Mouse (Mus musculus) limb, embryonic 11.5 days (tissue): Measurements from ENCODE around the gene Dnmt3c. TPM values are rescaled to one million over a fixed set of nuclear protein-coding genes. Genes with fewer than 3 reads are reported as not detected.

Experiments used
- ATAC-seq: fragments of 200-750 bp; cut with Nextera tagmentation; 2 replicates; pipeline ENCODE4 v1.8.0; 2017; ENCODE audit warnings: low read depth; ENCODE audit not compliant: insufficient number of reproducible peaks, low FRiP score, low TSS enrichment
- DNase-seq: peaks from one replicate; pipeline ENCODE4 v3.0.0-alpha.2; 2015; ENCODE audit warnings: low spot score
- H3K27ac ChIP-seq: fragments of 300-500 bp; sonication (generic); replicated peaks from 2 replicates; pipeline ENCODE4 v1.5.1; 2014; ENCODE audit warnings: low read depth, mild to moderate bottlenecking, low read length
- H3K27me3 ChIP-seq: fragments of 300-500 bp; sonication (generic); 2 replicates; pipeline ENCODE4 v1.6.1; 2014; ENCODE audit warnings: mild to moderate bottlenecking, low read length, mixed read lengths; ENCODE audit not compliant: control insufficient read depth, insufficient read depth
- H3K36me3 ChIP-seq: fragments of 300-500 bp; sonication (generic); 2 replicates; pipeline ENCODE4 v1.6.1; 2014; ENCODE audit warnings: mild to moderate bottlenecking, low read length, moderate library complexity, mixed read lengths; ENCODE audit not compliant: control insufficient read depth, insufficient read depth
- H3K4me1 ChIP-seq: fragments of 300-500 bp; sonication (generic); 2 replicates; pipeline ENCODE4 v1.6.1; 2014; ENCODE audit warnings: low read length, mixed read lengths; ENCODE audit not compliant: control insufficient read depth, insufficient read depth
- H3K4me2 ChIP-seq: fragments of 300-500 bp; sonication (generic); 2 replicates; pipeline ENCODE4 v1.6.1; 2014; ENCODE audit warnings: low read depth, mild to moderate bottlenecking, moderate library complexity; ENCODE audit not compliant: severe bottlenecking
- H3K4me3 ChIP-seq: fragments of 300-500 bp; sonication (generic); 2 replicates; pipeline ENCODE4 v1.5.1; 2014; ENCODE audit warnings: low read depth, low read length
- H3K9ac ChIP-seq: fragments of 300-500 bp; sonication (generic); 2 replicates; pipeline ENCODE4 v1.6.1; 2014; ENCODE audit warnings: mild to moderate bottlenecking, low read length
- H3K9me3 ChIP-seq: fragments of 300-500 bp; sonication (generic); 2 replicates; pipeline ENCODE4 v1.6.1; 2016; ENCODE audit warnings: low read length; ENCODE audit not compliant: control insufficient read depth
- WGBS: fragments of 180-500 bp; shearing (Covaris S2); extraction: QIAGEN DNeasy Blood & Tissue Kit; methylation state at CpG from one replicate; pipeline ENCODE4 v1.1.7; 2014; 5-methylcytosine and 5-hydroxymethylcytosine counted together
- polyA plus RNA-seq: library from polyadenylated mRNA; unstranded; fragments of >200 nt; fragmentation: Nextera tagmentation; extraction: Ambion mirVana; gene quantifications from 2 replicates; pipeline ENCODE4 v1.2.1, GENCODE M21; 2014

The Dnmt3c gene
- polyA plus RNA-seq, 1 experiment from 2014 or later = not detected

DNA sequence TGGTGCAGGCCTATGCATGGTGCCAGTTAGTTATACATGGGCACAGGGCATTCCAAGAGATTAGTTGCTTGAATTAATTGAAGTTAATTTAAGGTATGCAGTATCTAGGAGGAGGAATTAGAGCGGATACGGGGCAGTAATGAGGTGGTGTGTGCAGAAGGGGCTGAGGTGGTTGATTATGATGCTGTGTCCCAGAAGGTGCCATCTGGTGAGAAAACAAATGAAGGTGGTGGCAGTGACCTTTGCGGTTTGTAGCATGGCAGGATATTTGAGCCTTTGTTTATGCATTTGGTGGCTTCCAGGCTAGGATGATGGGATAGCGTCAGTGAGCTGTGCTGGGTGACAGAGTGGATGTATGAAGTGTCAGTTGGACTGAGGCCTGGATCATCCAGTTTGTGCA is 28.8 kb downstream of the Dnmt3c start:
- H3K4me3 ChIP-seq = no peak overlapping the region
- 83% methylated on average over 4 of the region's 4 CpGs for WGBS
- no peaks in the 10 kb centered on the region for H3K9me3 ChIP-seq
- no peak overlapping the region for H3K4me2 ChIP-seq
- ATAC-seq (no peak), DNase-seq (no peak)
- H3K27ac ChIP-seq = no peak overlapping the region
- no peaks in the 10 kb centered on the region for H3K4me1 ChIP-seq
- H3K27me3 ChIP-seq = no peaks in the 10 kb centered on the region
- H3K9ac ChIP-seq = no peak overlapping the region
- no peaks in the 10 kb centered on the region for H3K36me3 ChIP-seq

DNA sequence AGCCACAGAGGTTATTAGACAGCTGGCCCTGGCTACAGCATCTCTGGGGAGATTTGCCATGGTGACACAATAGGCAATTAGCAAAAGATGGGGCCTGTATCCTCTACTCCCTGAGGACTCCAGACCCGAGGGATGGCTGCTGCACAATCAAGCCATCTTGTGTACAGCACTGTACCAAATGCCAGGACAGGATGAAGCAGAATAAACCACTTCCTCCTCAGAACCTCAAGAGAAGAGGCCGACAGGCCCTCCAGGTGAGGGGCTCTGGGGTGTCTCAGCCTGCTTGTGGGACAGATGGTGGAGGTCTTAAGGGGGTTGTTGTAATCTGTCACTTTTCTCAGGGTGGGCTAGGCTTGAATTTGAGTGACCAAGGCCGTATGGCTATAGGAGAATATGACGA is 37.6 kb downstream of the Dnmt3c start:
- ATAC-seq (no peak), DNase-seq (no peak)
- WGBS = 81% methylated on average over 4 of the region's 4 CpGs
- no peak overlapping the region for H3K9ac ChIP-seq
- no peak overlapping the region for H3K4me2 ChIP-seq
- H3K27me3 ChIP-seq = no peaks in the 10 kb centered on the region
- H3K36me3 ChIP-seq = no peaks in the 10 kb centered on the region
- H3K9me3 ChIP-seq = no peaks in the 10 kb centered on the region
- no peak overlapping the region for H3K27ac ChIP-seq
- H3K4me1 ChIP-seq = no peaks in the 10 kb centered on the region
- no peak overlapping the region for H3K4me3 ChIP-seq

DNA sequence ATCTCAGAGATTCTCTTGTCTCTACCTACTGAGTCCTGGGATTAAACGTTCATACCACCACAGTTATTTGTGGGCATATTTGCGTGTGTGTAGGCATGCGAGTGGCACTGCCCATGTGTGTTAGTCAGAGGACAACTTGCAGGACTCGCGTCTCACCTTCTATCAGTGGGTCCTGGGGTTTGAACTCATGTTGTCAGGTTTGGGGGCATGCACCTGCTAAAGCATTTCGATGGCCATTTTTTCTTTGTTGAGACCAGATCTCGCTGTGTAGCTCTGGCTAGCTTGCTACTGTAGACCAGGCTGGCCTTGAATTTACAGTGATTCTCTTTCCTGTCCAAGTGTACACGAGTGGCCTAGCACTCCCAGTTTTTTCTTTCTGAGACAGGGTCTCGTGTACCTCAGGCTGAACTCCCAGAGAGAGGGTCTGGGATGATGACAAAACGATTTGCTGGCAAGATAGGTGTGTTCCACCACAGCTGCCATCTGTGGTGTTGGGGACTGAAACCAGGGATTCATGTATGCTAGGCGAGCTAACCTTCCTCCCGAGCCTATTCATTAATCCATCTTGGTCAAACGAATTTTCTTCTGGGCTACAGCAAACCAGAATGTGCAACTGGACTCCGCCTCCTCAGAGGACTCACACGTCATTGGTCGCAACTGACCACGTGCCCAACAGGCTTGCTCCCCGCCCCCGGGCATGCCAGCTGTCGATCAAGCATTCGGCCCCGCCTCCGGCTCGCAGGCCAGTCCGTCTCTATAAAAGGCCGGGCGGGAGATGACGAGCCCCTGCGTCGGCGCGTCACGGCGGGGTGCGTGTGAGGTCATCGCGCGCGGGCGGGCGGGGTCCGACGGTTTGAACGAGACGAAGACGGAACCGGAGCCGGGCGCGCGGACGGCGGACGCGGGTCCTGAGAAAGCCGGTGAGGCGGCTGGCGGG is 44.3 kb downstream of the Dnmt3c start, which contains the start of gene Mapre1:
TSS of gene Mapre1 (plus strand) at position 775 of the 937 bp plus-strand sequence.
- H3K27ac ChIP-seq = peak within 1 kb of the TSS; percentile 83
- H3K36me3 ChIP-seq = no peaks in the 10 kb centered on the region
- DNase-seq (peak; percentile 100), ATAC-seq (peak; percentile 98)
- 11% methylated on average over 58 of the region's 58 CpGs for WGBS
- peak within 1 kb of the TSS; percentile 65 for H3K4me3 ChIP-seq
- no peaks in the 10 kb centered on the region for H3K27me3 ChIP-seq
- H3K9ac ChIP-seq = peak within 1 kb of the TSS; percentile 89
- no peaks in the 10 kb centered on the region for H3K9me3 ChIP-seq
- H3K4me1 ChIP-seq = peaks cover 13% of the 10 kb centered on the region
- H3K4me2 ChIP-seq = peak within 1 kb of the TSS; percentile 66

DNA sequence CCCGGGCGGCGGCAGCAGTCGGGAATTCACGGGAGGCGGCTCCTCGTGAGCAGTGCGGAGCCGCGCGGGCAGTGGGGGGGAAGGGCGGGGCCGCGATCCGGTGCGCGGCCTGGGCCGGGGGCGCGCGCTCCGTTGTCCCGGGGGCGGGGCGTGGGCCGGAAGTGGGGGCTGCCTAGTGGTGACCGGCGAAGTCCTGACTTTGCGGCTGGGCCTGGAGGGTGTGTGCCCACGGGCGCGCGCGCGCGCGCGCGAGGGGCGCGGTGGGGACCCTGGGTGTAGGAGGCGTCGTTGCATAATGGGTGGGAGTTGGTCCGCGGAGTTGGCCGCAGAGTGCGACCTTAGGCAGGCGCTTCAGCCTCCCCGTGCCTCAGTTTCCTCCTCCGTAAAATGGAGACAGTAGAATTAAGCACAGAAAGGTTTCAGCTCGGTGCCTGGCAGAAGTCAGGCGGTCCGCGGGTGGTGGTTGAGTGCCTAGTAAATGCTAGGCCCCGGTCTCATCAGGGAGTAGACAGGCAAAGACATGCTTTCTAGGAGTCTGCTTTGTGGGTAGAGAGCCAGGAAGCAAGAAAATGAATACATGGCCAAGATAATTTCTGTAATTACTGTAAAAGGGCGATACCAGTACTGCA is 45.1 kb downstream of the Dnmt3c start:
- peaks cover 13% of the 10 kb centered on the region for H3K4me1 ChIP-seq
- H3K4me2 ChIP-seq = peak overlapping the region; percentile 66
- DNase-seq (peak; percentile 84), ATAC-seq (peak; percentile 86)
- H3K27me3 ChIP-seq = no peaks in the 10 kb centered on the region
- peak overlapping the region; percentile 89 for H3K9ac ChIP-seq
- peak overlapping the region; percentile 65 for H3K4me3 ChIP-seq
- H3K9me3 ChIP-seq = no peaks in the 10 kb centered on the region
- WGBS = 1% methylated on average over 44 of the region's 56 CpGs
- no peaks in the 10 kb centered on the region; the same call in 1 of the 2 replicates for H3K36me3 ChIP-seq
- H3K27ac ChIP-seq = peak overlapping the region; percentile 83

DNA sequence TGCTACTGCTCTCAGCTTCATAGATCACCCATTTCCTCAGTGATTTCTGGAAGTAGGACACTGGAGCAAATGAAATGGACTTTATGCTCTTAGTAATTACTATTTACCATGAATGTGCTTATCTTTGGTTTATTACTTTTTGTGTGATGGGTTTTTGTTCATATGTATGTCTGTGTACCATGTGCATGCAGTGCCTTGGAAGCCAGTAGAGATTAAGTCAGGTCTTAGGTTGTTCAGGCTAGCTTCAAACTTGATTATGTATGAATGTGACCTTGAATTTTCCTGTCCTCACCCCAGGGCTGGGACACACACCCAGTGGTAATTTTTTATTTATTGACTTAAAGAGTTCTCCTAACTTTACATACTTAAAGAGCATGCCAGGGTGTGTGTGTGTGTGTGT is 51.5 kb downstream of the Dnmt3c start:
- H3K9me3 ChIP-seq = no peaks in the 10 kb centered on the region
- no peaks in the 10 kb centered on the region for H3K27me3 ChIP-seq
- peaks cover 8% of the 10 kb centered on the region for H3K36me3 ChIP-seq
- no peak overlapping the region for H3K4me2 ChIP-seq
- H3K4me1 ChIP-seq = peaks cover 3% of the 10 kb centered on the region
- H3K4me3 ChIP-seq = no peak overlapping the region
- H3K27ac ChIP-seq = no peak overlapping the region
- no peak for DNase-seq
- no peak overlapping the region for H3K9ac ChIP-seq
- ATAC-seq = no peak

DNA sequence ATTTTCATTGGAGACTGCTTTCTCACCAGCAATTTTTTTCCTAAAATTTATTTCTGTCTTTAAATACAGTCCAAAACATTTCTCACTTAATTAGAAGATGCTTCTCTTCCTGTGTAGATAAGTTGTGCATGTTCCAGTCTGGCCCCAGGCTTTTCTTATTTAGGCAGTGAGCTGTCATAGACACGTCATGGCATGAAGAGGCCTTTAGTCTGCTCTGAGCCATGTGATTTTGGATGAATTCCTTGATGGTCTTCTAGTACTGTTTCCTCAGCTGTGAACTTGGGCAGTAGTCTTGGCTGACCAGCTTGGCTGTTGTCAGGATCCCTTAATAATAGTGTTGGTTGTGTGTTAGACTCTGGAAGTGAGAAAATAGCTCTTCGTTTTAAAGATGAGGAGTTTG is 53.9 kb downstream of the Dnmt3c start:
- whole genome bisulfite sequencing = 90% methylated on average over 2 of the region's 2 CpGs
- Histone ChIP-seq H3K4me3 (no peak overlapping the region), H3K27ac (no peak overlapping the region), H3K9me3 (no peaks in the 10 kb centered on the region), H3K4me1 (no peaks in the 10 kb centered on the region), H3K27me3 (no peaks in the 10 kb centered on the region), H3K4me2 (no peak overlapping the region), H3K36me3 (peaks cover 8% of the 10 kb centered on the region), H3K9ac (no peak overlapping the region)
- ATAC-seq = no peak
- DNase-seq = no peak

DNA sequence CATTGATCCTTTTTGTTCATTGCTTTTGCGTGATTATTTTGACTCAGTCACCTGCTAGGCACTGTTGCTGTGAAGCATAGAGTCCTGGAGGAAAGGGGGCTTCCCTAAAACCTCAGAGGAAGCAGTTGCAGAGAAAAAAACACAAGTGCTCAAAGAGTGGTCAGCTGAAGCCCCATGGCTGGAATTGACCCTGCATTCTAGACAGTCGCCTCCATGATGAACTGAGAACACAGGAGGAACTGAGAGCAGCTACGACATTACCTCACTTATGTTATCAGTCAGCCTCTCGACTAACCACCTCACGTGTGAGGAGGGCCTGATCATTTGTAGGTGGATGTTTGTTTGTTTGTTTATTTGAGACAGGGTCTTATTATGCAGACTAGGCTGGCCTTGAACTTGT is 65.7 kb downstream of the Dnmt3c start:
- H3K27me3 ChIP-seq = no peaks in the 10 kb centered on the region
- no peaks in the 10 kb centered on the region for H3K4me1 ChIP-seq
- no peak overlapping the region for H3K4me2 ChIP-seq
- H3K27ac ChIP-seq = no peak overlapping the region
- 91% methylated on average over 5 of the region's 5 CpGs for WGBS
- H3K36me3 ChIP-seq = peaks cover 34% of the 10 kb centered on the region
- ATAC-seq (no peak), DNase-seq (no peak)
- no peak overlapping the region for H3K4me3 ChIP-seq
- H3K9me3 ChIP-seq = no peaks in the 10 kb centered on the region
- no peak overlapping the region for H3K9ac ChIP-seq

DNA sequence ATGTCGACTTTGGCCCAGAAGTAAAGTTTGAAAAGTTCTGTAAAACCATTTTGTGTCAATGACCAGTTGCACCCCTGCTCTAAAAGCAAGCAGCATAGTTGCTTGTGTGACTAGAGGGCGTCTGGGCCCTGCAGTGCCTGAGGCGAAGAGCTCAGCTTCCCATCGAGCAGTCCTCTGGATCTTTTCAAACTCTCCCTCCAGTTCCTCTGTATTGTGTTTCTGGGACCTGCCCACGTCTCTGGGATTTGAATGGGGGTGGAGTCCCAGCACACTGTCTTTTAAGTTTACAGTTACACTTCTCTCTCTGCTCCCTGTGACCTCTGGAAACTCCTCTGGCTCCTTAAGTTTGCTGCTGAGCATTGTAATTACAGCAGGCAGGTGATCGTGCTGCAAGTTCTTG is 71.0 kb downstream of the Dnmt3c start:
- DNase-seq (no peak), ATAC-seq (no peak)
- no peaks in the 10 kb centered on the region for H3K9me3 ChIP-seq
- 74% methylated on average over 6 of the region's 6 CpGs for WGBS
- no peak overlapping the region for H3K4me3 ChIP-seq
- H3K27me3 ChIP-seq = no peaks in the 10 kb centered on the region
- no peak overlapping the region for H3K4me2 ChIP-seq
- H3K27ac ChIP-seq = no peak overlapping the region
- H3K36me3 ChIP-seq = peaks cover 26% of the 10 kb centered on the region
- H3K9ac ChIP-seq = no peak overlapping the region
- H3K4me1 ChIP-seq = no peaks in the 10 kb centered on the region
